Mouse (Mus musculus): ENCODE measurements around the gene Camk1d. TPM values are rescaled to one million over a fixed set of nuclear protein-coding genes. Genes with fewer than 3 reads are reported as not detected.
"Not testable (repeated sequence)": the region's sequence is repeated elsewhere in the genome, so short reads cannot be mapped to it uniquely, and the experiment has no call there.

Gene Camk1d
- polyA plus RNA-seq, 1 experiment, result 9.8 TPM

GRCm38 (mm10) chr2:5249969-5250368, 464.3 kb downstream of the Camk1d start:
- 70% methylated on average over 12 of the region's 12 CpGs for WGBS

GRCm38 (mm10) chr2:5249199-5249598, 465.1 kb downstream of the Camk1d start:
- H3K27ac ChIP-seq (ENCODE audit: control insufficient read depth, insufficient read depth, low read depth, low read length, poor library complexity); H3K4me1 ChIP-seq (ENCODE audit: control insufficient read depth, insufficient read depth, low read length); H3K4me3 ChIP-seq (replicated peaks; ENCODE audit: control insufficient read depth, low read depth, low read length): not testable (repeated sequence)
- 92% methylated on average over 6 of the region's 6 CpGs for WGBS

More at GRCm38 (mm10) chr2:5249969-5250368, 464.3 kb downstream of the Camk1d start:
- H3K4me1 ChIP-seq (ENCODE audit: control insufficient read depth, insufficient read depth, low read length), result no peaks in the 10 kb centered on the region
- TF ChIP-seq POLR2A (IDR thresholded peaks at IDR 0.05; ENCODE audit: borderline replicate concordance, control insufficient read depth, low read depth, low read length), result no peak
- no peak for TF ChIP-seq CTCF (IDR thresholded peaks at IDR 0.05; ENCODE audit: control insufficient read depth, insufficient read depth, low read length)
- no peak overlapping the region for H3K4me3 ChIP-seq (replicated peaks; ENCODE audit: control insufficient read depth, low read depth, low read length)
- H3K27ac ChIP-seq (ENCODE audit: control insufficient read depth, insufficient read depth, low read depth, low read length, poor library complexity), result no peak overlapping the region

Other genes with a start within 250 kb of the Camk1d start
- 24.0 and 36.3 TPM in 2 replicates for gene Nudt5, start 130.5 kb upstream of the Camk1d start, polyA plus RNA-seq (2011; ENCODE audit: insufficient read depth, insufficient read length, low replicate concordance, missing spikeins)
- gene Cdc123, start 130.6 kb upstream of the Camk1d start, polyA plus RNA-seq (2011; ENCODE audit: insufficient read depth, insufficient read length, low replicate concordance, missing spikeins), result 58.0 and 72.0 TPM in 2 replicates
- gene Gm13199, start 148.4 kb upstream of the Camk1d start, polyA plus RNA-seq (2011; ENCODE audit: insufficient read depth, insufficient read length, low replicate concordance, missing spikeins), result 2.5 and 3.8 TPM in 2 replicates
- gene Sec61a2, start 180.9 kb upstream of the Camk1d start, polyA plus RNA-seq (2011; ENCODE audit: insufficient read depth, insufficient read length, low replicate concordance, missing spikeins), result 10.1 and 12.4 TPM in 2 replicates
- gene Dhtkd1, start 228.3 kb upstream of the Camk1d start, polyA plus RNA-seq (2011; ENCODE audit: insufficient read depth, insufficient read length, low replicate concordance, missing spikeins), result 1.7 and 1.9 TPM in 2 replicates
- 12.4 and 20.0 TPM in 2 replicates for gene Upf2, start 237.0 kb upstream of the Camk1d start, polyA plus RNA-seq (2011; ENCODE audit: insufficient read depth, insufficient read length, low replicate concordance, missing spikeins)

All from bone marrow, adult 2 months (tissue).